Mouse (Mus musculus) olfactory bulb, adult 2 months (tissue): ENCODE data around the gene Lst1.

Source experiments
- CTCF ChIP-seq: fragments of 200-500 bp; IDR thresholded peaks from 2 replicates; pipeline ENCODE4 v1.5.1; 2012; ENCODE audit warnings: low read depth, mild to moderate bottlenecking, low read length, moderate library complexity; ENCODE audit not compliant: insufficient read depth
- POLR2A ChIP-seq: fragments of 200-500 bp; IDR thresholded peaks from 2 replicates; pipeline ENCODE4 v1.6.1; 2012; ENCODE audit warnings: mild to moderate bottlenecking, low read depth, low read length, moderate library complexity; ENCODE audit not compliant: insufficient read depth

GRCm38 (mm10) chr17:35140490-35140996 lies 47.7 kb downstream of the Lst1 start:
- TF ChIP-seq CTCF (no peak), POLR2A (no peak)
